Mouse (Mus musculus): ENCODE data around the gene Prpf6.

GRCm38 (mm10) chr2:181576613-181577012 is 15.1 kb upstream of the Prpf6 start:
- TF ChIP-seq GATA1 (IDR thresholded peaks at IDR 0.05; ENCODE audit: borderline replicate concordance, low read length) (no peak), FLI1 (IDR thresholded peaks at IDR 0.05; ENCODE audit: low read length) (no peak)

Measured in megakaryocyte, embryonic 14.5 days (primary cell).